Mouse (Mus musculus) CH12.LX (cell line): ENCODE results near the gene Fam172a. TPM values are rescaled to one million over a fixed set of nuclear protein-coding genes. Genes with fewer than 3 reads are reported as not detected.

Source experiments
- DNase-seq: peaks from one replicate; pipeline ENCODE4 v3.0.0-alpha.2; 2013; ENCODE audit errors: extremely low read depth
- H3K27ac ChIP-seq: 2 replicates; pipeline ENCODE4 v1.5.1; 2012; ENCODE audit warnings: low read depth, mild to moderate bottlenecking, control low read depth, moderate library complexity; ENCODE audit not compliant: insufficient read depth
- H3K27me3 ChIP-seq: replicated peaks from 2 replicates; pipeline ENCODE3; 2012; ENCODE audit warnings: inconsistent platforms
- H3K36me3 ChIP-seq, 2 experiments: replicated peaks in 1 of 2; 2 replicates each; pipeline versions ENCODE3 to v1.6.1; 2012; ENCODE audit warnings: inconsistent platforms in 1 of 2, low read length in 1 of 2, mild to moderate bottlenecking in 1 of 2, mixed read lengths in 1 of 2, moderate library complexity in 1 of 2; ENCODE audit not compliant: control insufficient read depth in 1 of 2, insufficient read depth in 1 of 2
- H3K4me1 ChIP-seq, 2 experiments: 2 replicates each; pipeline ENCODE4 v1.6.1; 2012; ENCODE audit warnings: inconsistent platforms in 1 of 2, moderate library complexity in 1 of 2; ENCODE audit not compliant: insufficient read depth in 2 of 2, control insufficient read depth in 1 of 2
- H3K4me2 ChIP-seq: 2 replicates; pipeline ENCODE4 v1.6.1; 2012; ENCODE audit warnings: low read depth, mild to moderate bottlenecking, control low read depth; ENCODE audit not compliant: poor library complexity, insufficient read depth, severe bottlenecking
- H3K4me3 ChIP-seq, 3 experiments: fragments of 150-350 bp in 1 of 3; sonication (generic) in 1 of 3; replicated peaks in 1 of 3; 2 replicates each; pipeline versions ENCODE3 to v1.5.1; 2011 to 2012; ENCODE audit warnings: low read depth in 2 of 3, low read length in 2 of 3, mild to moderate bottlenecking in 2 of 3, moderate library complexity in 2 of 3, control low read depth in 1 of 3, improper control_type of control experiment in 1 of 3, inconsistent platforms in 1 of 3, mixed read lengths in 1 of 3; ENCODE audit not compliant: poor library complexity in 1 of 3
- H3K79me2 ChIP-seq: replicated peaks from 2 replicates; pipeline ENCODE4 v1.6.1; 2012; ENCODE audit warnings: mild to moderate bottlenecking, moderate library complexity; ENCODE audit not compliant: control insufficient read depth, poor library complexity, insufficient read depth, severe bottlenecking; ENCODE audit errors: extremely low read depth
- H3K9ac ChIP-seq: 2 replicates; pipeline ENCODE4 v1.6.1; 2012; ENCODE audit warnings: low read depth, mild to moderate bottlenecking, control low read depth, moderate library complexity; ENCODE audit not compliant: insufficient read depth
- H3K9me3 ChIP-seq: replicated peaks from 2 replicates; pipeline ENCODE3; 2012; ENCODE audit warnings: low read length, inconsistent platforms, mixed read lengths
- CTCF ChIP-seq, 2 experiments: IDR thresholded peaks in 1 of 2; conservative IDR thresholded peaks in 1 of 2; 2 replicates each; pipeline ENCODE4 v1.5.1; 2011 to 2012; ENCODE audit warnings: low read depth in 2 of 2, low read length in 2 of 2, improper control_type of control experiment in 1 of 2, inconsistent platforms in 1 of 2, mild to moderate bottlenecking in 1 of 2, moderate library complexity in 1 of 2
- E2F4 ChIP-seq: IDR thresholded peaks from 2 replicates; pipeline ENCODE4 v1.6.1; 2011; ENCODE audit warnings: low read depth, low read length, improper control_type of control experiment; ENCODE audit not compliant: insufficient replicate concordance
- ELF1 ChIP-seq: IDR thresholded peaks from 2 replicates; pipeline ENCODE4 v1.6.1; 2014; ENCODE audit warnings: low read depth, mild to moderate bottlenecking, inconsistent platforms, low read length, improper control_type of control experiment
- ETS1 ChIP-seq: conservative IDR thresholded peaks from 2 replicates; pipeline ENCODE4 v1.6.1; 2012; ENCODE audit warnings: low read depth, mild to moderate bottlenecking, inconsistent platforms, low read length, improper control_type of control experiment, moderate library complexity
- GABPA ChIP-seq: IDR thresholded peaks from 2 replicates; pipeline ENCODE4 v1.6.1; 2012; ENCODE audit warnings: low read depth, low read length, improper control_type of control experiment, inconsistent platforms; ENCODE audit not compliant: insufficient replicate concordance
- MAX ChIP-seq: IDR thresholded peaks from 2 replicates; pipeline ENCODE4 v1.6.1; 2011; ENCODE audit warnings: low read length, improper control_type of control experiment
- MEF2A ChIP-seq: IDR thresholded peaks from 2 replicates; pipeline ENCODE4 v1.6.1; 2014; ENCODE audit warnings: low read depth, mild to moderate bottlenecking, inconsistent platforms, low read length, improper control_type of control experiment, borderline replicate concordance
- MYC ChIP-seq: IDR thresholded peaks from 2 replicates; pipeline ENCODE4 v1.6.1; 2011; ENCODE audit warnings: low read depth, mild to moderate bottlenecking, improper control_type of control experiment, low read length
- NELFE ChIP-seq: IDR thresholded peaks from 2 replicates; pipeline ENCODE4 v1.6.1; 2011; ENCODE audit warnings: low read depth, low read length, improper control_type of control experiment
- PAX5 ChIP-seq: IDR thresholded peaks from 2 replicates; pipeline ENCODE4 v1.6.1; 2012; ENCODE audit warnings: low read length, inconsistent platforms, mixed read lengths
- SIN3A ChIP-seq: IDR thresholded peaks from 2 replicates; pipeline ENCODE4 v1.6.1; 2012; ENCODE audit warnings: low read length, improper control_type of control experiment, inconsistent platforms
- TBP ChIP-seq: conservative IDR thresholded peaks from 2 replicates; pipeline ENCODE4 v1.6.1; 2011; ENCODE audit warnings: low read depth, low read length, improper control_type of control experiment
- TCF12 ChIP-seq: IDR thresholded peaks from 2 replicates; pipeline ENCODE4 v1.6.1; 2014; ENCODE audit warnings: low read depth, mild to moderate bottlenecking, inconsistent platforms, low read length, improper control_type of control experiment
- USF2 ChIP-seq: conservative IDR thresholded peaks from 2 replicates; pipeline ENCODE4 v1.6.1; 2011; ENCODE audit warnings: low read depth, low read length, improper control_type of control experiment
- dilution Hi-C: fragments of 300-500 bp; cut with MboI; formaldehyde crosslinking; loops from 2 replicates; pipeline ENCODE4 v1.14.3; 2020; ENCODE audit warnings: low sequenced_read_pairs; ENCODE audit not compliant: extremely low pct_unique_long_range_greater_than_20kb, extremely low pct_ligation_motif_present
- in situ Hi-C: fragments of 300-500 bp; cut with MboI; formaldehyde crosslinking; loops from 3 replicates; pipeline ENCODE4 v1.14.3; 2019; ENCODE audit warnings: low sequenced_read_pairs, low pct_ligation_motif_present, low pct_unique_long_range_greater_than_20kb, mixed read lengths
- polyA plus RNA-seq: library from polyadenylated mRNA; unstranded; fragments of >175 nt; gene quantifications from 2 replicates; pipeline ENCODE4 v1.2.1, GENCODE M21; 2012; ENCODE audit warnings: low read depth; ENCODE audit not compliant: insufficient read length
- total RNA-seq, 2 experiments: library from RNA; depleted of rRNA; stranded (reverse); fragments of 300-350 nt in 1 of 2; fragments of >200 nt in 1 of 2; gene quantifications; 2 replicates each; pipeline ENCODE4 v1.2.3; 2012 to 2014

Fam172a gene
- total and polyA plus RNA-seq, 3 experiments, result 12.2 to 24.7 (median 16.9) TPM

DNA sequence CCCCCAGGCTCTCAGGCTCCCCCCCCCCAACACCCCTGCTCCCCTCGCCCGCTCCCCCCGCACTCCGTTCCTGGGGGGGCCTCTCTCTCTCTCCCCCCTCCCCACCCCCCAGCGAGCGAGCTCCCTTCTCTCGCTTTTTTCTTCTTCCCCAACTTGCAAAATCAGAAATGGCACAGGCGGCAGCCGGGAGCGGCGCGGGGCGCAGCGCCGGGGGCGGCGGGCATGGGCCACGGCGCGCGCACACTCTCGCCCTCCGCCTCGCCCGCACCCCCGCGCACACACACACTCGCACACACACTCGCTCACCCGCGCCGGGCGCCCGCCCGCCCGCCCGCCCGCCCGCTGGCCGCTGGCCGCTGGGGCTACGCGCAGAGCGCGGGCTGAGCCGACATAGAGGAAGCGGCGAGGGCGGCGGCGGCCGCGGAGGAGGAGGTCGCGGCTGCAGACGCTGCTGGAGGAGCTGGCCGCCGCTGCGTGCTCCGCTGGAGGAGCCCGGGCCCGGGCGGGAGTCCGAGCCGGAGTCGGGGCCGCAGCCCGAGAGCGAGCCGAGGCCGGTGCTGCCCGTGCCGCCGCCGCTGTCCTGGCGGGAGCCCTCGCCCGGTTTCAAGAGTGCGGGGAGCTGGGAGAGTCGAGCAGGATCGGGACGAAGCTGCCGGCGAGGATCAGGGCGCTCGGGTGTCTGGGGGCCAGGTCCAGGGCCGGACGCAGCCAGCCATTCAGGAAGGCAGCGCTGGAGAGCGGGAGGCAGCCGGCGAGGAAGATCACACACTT lies 497.2 kb downstream of the Fam172a start:
- DNase-seq, result no peak
- dilution Hi-C loops (no loop called here), in situ Hi-C loops (loop anchor here (25.0 kb wide), 2 partner anchors 212 to 1237 kb away; no protein-coding TSS in a partner anchor)
- H3K9me3 ChIP-seq, result peaks cover 18% of the 10 kb centered on the region
- H3K36me3 ChIP-seq, result no peaks in the 10 kb centered on the region
- no peaks in the 10 kb centered on the region for H3K27me3 ChIP-seq
- H3K79me2 ChIP-seq, result no peaks in the 10 kb centered on the region
- no peaks in the 10 kb centered on the region for H3K4me1 ChIP-seq
- no peak overlapping the region for H3K4me2 ChIP-seq
- no peak overlapping the region for H3K27ac ChIP-seq
- no peak overlapping the region for H3K9ac ChIP-seq
- TF ChIP-seq E2F4 (no peak), PAX5 (no peak), CTCF (conservative IDR thresholded peaks at IDR 0.05 in 1 of 2, IDR thresholded peaks at IDR 0.05 in 1 of 2; ENCODE audit: low read depth in 2 of 2, low read length in 2 of 2) (no peak), ETS1 (no peak), MAX (no peak), USF2 (no peak), TBP (no peak), TCF12 (no peak)
- H3K4me3 ChIP-seq, result no peak overlapping the region

DNA sequence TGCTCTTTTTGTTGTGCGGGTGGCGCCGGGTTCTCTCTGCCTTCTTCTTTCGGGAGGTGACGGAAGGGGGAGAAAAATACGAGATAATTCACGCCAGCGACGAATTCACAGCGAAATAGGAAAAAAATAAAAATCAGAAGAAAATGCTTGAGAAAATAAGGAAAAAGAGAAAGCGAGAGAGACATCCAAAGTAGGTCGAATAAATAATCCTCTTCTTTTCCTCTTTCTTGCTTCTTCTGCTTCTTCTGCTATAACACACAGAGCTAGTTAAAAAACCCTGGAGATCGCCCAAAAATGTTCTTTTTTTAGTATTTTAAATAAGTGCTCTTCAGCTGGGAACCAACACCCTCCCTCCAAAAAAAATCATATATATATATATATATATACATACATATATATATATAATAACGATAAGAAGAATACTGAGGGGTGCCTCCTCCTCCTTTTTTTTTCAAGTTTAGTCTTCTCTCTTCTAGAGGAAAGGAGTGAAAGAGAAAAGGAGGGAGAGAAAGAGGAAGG lies 497.9 kb downstream of the Fam172a start, which contains the start of gene Nr2f1:
Gene Nr2f1, minus strand, starts transcription at position 116 of the 519 bp plus-strand sequence.
- Histone ChIP-seq H3K4me2 (no peak within 1 kb of the TSS), H3K9me3 (peaks cover 18% of the 10 kb centered on the region), H3K36me3 (no peaks in the 10 kb centered on the region), H3K79me2 (no peaks in the 10 kb centered on the region), H3K4me3 (no peak within 1 kb of the TSS), H3K9ac (no peak within 1 kb of the TSS), H3K4me1 (no peaks in the 10 kb centered on the region), H3K27me3 (no peaks in the 10 kb centered on the region), H3K27ac (no peak within 1 kb of the TSS)
- no peak for TF ChIP-seq GABPA
- TF ChIP-seq SIN3A, result no peak
- no peak for TF ChIP-seq MYC
- no peak for TF ChIP-seq MAX
- TF ChIP-seq ELF1, result no peak
- no peak for TF ChIP-seq NELFE
- no peak for TF ChIP-seq MEF2A
- in situ Hi-C loops (loop anchor here (25.0 kb wide), 2 partner anchors 212 to 1237 kb away; no protein-coding TSS in a partner anchor), dilution Hi-C loops (no loop called here)
- no peak for DNase-seq
